Mouse (Mus musculus) frontal cortex, postnatal 14 days (tissue): ENCODE data around the gene Arhgap10.
"Not testable (repeated sequence)": the region's sequence is repeated elsewhere in the genome, so short reads cannot be mapped to it uniquely, and the experiment has no call there.

ENCODE experiments used
- DNase-seq, 2 experiments: peaks; one replicate each; pipeline ENCODE4 v3.0.0; 2022; ENCODE audit warnings: low spot score in 2 of 2

Arhgap10 gene

GRCm38 (mm10) chr8:77350121-77350777, 167.5 kb downstream of the Arhgap10 start:
- no peak for DNase-seq

GRCm38 (mm10) chr8:77343916-77344315, 173.8 kb downstream of the Arhgap10 start:
- no peak for DNase-seq

- no peak for DNase-seq
These were observed 174.4 kb downstream of the Arhgap10 start for GRCm38 (mm10) chr8:77343335-77343734.

GRCm38 (mm10) chr8:77342144-77342543, 175.6 kb downstream of the Arhgap10 start:
- DNase-seq: no peak

- no peak for DNase-seq
These were observed 176.4 kb downstream of the Arhgap10 start for GRCm38 (mm10) chr8:77341329-77341728.

- DNase-seq: no peak
These were observed 177.6 kb downstream of the Arhgap10 start for GRCm38 (mm10) chr8:77340046-77340747.

- no peak for DNase-seq
These were observed 180.5 kb downstream of the Arhgap10 start for GRCm38 (mm10) chr8:77337272-77337671.

GRCm38 (mm10) chr8:77331180-77331579, 186.6 kb downstream of the Arhgap10 start:
- no peak for DNase-seq

- DNase-seq: no peak
These were observed 187.4 kb downstream of the Arhgap10 start for GRCm38 (mm10) chr8:77330304-77330703.

GRCm38 (mm10) chr8:77329783-77330182, 188.0 kb downstream of the Arhgap10 start:
- DNase-seq: no peak

GRCm38 (mm10) chr8:77328473-77328872, 189.3 kb downstream of the Arhgap10 start:
- no peak for DNase-seq

GRCm38 (mm10) chr8:77327326-77327725, 190.4 kb downstream of the Arhgap10 start:
- DNase-seq: no peak

- not testable (repeated sequence) for DNase-seq
These were observed 195.0 kb downstream of the Arhgap10 start for GRCm38 (mm10) chr8:77322727-77323126.

- DNase-seq: no peak
These were observed 195.9 kb downstream of the Arhgap10 start for GRCm38 (mm10) chr8:77321901-77322300.

GRCm38 (mm10) chr8:77318590-77318989, 199.2 kb downstream of the Arhgap10 start:
- DNase-seq: no peak

- DNase-seq: no peak
These were observed 200.0 kb downstream of the Arhgap10 start for GRCm38 (mm10) chr8:77317771-77318170.

GRCm38 (mm10) chr8:77313003-77313402, 204.8 kb downstream of the Arhgap10 start:
- DNase-seq: no peak

- no peak for DNase-seq
These were observed 206.0 kb downstream of the Arhgap10 start for GRCm38 (mm10) chr8:77311762-77312161.

GRCm38 (mm10) chr8:77310541-77310940, 207.2 kb downstream of the Arhgap10 start:
- DNase-seq: no peak

GRCm38 (mm10) chr8:77310026-77310425, 207.7 kb downstream of the Arhgap10 start:
- no peak for DNase-seq

- DNase-seq: no peak
These were observed 223.2 kb downstream of the Arhgap10 start for GRCm38 (mm10) chr8:77294599-77294998.

GRCm38 (mm10) chr8:77292649-77293048, 225.1 kb downstream of the Arhgap10 start:
- DNase-seq: no peak

GRCm38 (mm10) chr8:77292120-77292519, 225.6 kb downstream of the Arhgap10 start:
- no peak for DNase-seq
